Mouse (Mus musculus): ENCODE data around the gene Exoc6.

Gene Exoc6

DNA sequence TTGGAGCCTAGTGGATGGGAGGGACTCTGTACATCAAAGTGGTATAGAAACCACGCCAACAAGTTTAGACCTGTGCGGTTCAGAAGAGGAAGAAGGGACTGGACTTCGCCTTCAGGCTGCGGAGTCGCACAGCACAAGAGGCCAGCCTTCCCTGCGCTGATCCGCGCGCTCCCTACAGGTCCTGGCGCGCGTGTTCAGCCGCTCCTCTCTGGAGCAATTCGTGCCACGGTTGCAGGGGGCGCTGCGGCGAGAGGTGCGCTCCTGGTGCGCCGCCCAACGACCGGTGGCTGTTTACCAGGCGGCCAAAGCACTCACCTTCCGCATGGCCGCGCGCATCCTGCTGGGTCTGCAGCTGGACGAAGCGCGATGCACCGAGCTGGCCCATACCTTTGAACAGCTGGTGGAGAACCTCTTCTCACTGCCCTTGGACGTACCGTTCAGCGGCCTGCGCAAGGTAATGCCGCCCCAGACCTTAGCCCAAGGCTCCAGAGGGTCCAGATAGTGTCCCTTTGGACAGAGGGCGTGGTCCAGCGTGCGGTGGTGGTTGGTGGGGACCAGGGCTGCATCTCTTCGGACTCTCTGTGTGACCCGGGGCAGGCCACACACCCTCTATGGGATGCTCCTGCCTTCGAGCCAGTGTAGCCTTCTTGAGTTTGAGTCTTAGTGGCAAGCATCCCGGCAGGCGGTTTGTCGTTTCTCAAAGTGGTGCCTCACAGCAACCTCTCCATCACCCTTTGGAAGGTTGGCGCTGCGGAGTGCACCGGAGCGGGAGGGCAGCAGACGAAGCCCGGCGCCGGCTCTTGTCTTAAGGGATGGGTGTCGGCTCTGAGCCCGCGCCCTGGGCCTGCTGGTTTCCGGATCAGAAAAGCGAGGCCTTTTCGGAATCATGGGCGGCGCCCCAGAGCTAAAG, 137.0 kb downstream of the Exoc6 start:
- no peak for DNase-seq (ENCODE audit: low read depth, low spot score)

DNA sequence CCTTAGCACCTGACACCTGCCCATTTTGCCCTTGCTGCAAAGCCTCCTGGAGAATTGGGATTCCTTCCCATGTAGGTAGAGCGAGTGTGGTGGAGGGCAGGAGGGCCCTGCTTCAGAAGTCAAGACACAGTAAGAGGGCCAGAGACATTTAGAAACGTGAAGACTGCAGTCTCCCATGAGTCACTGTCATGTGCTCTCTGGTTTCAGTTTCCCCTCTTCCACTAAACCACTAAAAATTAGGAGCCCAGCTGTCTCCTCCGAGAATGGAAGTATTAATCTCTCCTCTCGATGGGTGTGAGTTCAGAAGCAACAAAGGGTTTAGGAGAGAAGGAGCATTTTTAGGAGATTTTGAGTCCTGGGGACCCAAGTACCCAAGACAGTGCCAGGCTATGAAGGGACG, 139.3 kb downstream of the Exoc6 start:
- no peak for DNase-seq (ENCODE audit: low read depth, low spot score)

DNA sequence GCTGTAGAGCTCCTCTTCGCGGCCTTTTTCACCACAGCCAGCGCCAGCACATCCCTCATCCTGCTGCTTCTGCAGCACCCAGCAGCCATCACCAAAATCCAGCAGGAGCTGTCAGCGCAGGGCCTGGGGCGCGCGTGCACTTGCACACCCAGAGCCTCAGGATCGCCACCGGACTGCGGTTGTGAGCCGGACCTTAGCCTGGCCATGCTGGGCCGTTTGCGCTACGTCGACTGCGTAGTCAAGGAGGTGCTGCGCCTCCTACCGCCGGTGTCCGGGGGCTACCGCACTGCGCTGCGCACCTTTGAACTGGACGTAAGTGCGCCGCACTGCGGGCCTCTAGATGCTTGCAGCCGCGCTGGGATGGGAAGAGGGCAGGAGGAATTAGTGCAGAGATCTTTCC, 140.5 kb downstream of the Exoc6 start:
- no peak for DNase-seq (ENCODE audit: low read depth, low spot score)

DNA sequence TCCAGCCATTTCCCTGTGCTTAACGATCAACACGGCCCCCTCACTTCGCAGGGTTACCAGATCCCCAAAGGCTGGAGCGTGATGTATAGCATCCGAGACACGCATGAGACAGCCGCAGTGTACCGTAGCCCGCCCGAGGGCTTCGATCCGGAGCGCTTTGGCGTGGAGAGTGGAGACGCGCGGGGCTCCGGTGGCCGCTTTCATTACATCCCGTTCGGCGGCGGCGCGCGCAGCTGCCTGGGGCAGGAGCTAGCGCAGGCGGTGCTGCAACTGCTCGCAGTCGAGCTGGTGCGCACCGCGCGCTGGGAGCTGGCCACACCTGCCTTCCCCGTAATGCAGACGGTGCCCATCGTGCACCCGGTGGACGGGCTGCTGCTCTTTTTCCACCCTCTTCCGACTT, 142.7 kb downstream of the Exoc6 start:
- DNase-seq (ENCODE audit: low read depth, low spot score), result no peak

DNA sequence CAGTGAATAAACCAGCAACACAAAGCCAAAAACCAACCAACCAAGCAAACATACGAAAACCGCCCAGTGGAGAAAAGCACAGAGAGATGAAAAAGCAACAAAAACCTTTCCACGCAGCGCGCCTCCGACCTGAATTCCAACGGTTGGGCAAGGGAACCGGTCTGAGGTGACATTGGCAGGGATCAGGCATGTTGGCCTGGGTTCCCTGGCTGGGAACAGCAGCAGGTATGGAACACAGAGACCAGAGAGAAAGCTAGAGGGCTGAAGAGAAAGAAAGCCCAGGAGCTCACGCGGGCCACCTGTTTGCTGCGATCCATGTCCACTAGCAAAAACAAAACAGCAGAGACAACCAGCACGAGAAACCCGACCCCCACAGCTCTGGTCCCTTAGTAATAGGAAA, 144.9 kb downstream of the Exoc6 start:
- DNase-seq (ENCODE audit: low read depth, low spot score), result no peak

DNA sequence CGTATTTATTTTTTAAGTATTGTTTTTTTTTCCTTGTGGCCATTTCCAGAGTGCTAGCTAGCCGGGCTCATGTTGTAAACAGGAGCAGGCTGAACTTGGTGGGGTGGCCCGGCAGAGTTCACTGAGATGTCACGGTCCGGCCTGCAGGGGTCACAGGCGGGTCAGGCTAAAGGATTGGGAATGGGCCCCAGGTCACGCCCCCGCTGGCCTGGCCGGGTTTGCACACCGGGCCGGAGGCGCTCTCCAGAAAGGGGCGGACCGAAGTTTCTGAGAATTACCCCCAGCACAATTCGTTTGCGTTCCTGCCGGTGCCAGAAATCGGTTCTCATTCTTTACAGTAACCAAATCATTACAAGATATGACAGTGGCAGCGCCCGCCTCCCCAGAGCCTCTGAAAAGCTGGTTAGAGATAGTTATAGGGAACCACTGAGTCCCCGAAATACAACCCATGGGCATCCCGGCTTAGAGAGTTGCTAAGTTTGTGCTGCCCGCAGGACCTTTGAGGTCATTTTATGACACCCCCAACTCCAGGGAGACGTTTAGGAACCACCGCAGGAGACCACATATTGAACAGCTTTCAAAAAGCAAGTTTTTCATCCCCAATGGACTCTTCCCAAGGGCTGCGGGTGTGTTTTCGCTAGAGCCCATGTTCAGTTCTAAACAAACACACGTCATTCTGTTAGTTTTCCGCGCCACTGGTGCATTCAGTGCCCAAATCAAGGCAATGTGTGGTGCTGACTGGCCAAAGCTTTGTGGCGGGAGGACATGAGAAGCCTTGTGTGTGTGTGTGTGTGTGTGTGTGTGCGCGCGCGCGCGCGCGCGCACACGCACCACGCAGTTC, 145.8 kb downstream of the Exoc6 start:
- no peak for DNase-seq (ENCODE audit: low read depth, low spot score)

DNA sequence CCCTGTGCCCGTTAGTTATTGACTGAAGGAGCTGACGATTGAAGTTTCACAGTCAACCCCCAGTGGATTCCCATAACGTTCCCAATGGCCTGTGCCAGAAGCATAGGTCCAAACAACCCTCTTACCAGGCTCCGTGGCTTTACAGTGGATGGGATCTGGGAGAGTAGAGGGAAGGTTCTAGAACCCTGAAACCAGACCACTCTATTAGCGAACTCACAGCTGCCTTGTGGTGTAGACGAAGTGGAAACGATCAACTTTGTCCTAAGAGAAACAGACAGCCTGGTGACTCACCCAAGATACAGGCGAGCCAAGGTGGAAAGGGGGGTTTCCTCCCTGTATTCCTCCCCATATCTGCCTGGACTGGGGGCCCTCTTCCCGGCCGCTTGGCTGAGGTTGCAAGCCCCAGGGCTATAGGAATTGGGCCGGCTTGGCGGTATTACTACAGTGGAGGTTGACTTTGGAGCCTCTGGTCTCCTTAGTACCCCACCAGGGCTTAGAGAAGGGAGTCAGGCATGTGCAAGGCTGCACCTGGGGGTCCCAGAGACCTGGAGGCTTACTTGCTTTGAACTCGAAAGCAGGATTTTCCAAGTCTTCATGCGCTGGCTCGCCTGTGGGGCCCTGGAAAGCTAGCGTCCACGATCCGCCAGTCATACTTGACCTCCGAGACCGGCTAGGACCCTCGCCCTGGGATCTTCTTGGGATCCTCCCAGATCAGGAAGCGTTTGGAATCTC, 146.6 kb downstream of the Exoc6 start:
- DNase-seq (ENCODE audit: low read depth, low spot score), result no peak

DNA sequence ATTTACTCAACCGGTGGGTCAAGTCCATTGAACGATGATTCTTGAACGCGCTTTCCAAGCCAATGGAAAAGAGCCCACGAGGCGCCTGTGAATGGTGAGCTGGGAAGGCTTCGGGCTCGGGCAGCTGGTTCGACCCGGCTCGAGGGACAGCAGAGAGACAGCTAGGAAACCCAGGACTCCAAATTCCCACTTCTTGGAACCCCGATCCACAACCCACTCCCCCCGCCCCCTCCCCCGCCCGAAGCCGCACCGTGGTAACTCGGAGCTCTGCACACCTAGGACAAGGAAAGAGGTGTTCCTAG, 147.1 kb downstream of the Exoc6 start:
- no peak for DNase-seq (ENCODE audit: low read depth, low spot score)

DNA sequence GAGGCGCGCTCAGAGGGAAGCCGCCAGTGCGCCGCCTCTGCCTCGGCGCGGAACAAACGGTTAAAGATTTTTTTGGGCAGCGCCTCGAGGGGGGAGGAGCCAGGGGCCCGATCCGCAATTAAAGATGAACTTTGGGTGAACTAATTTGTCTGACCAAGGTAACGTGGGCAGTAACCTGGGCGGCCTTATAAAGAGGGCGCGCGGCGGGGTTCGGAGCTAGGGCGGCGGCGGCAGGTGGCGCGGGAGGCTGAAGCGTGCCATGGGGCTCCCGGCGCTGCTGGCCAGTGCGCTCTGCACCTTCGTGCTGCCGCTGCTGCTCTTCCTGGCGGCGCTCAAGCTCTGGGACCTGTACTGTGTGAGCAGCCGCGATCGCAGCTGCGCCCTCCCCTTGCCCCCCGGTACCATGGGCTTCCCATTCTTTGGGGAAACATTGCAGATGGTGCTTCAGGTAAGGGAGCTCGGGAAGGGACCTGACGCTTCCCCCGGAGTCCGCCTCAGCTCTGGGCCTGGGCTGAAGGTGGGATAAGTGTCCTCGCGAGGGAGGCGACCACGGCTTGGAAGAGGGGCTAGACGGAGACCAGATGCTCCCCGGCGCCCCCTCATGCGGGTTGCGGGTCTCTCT, 147.5 kb downstream of the Exoc6 start, which contains the start of gene Cyp26a1:
Gene Cyp26a1, plus strand, starts transcription at position 148 of the 622 bp plus-strand sequence.
- DNase-seq (ENCODE audit: low read depth, low spot score), result no peak

DNA sequence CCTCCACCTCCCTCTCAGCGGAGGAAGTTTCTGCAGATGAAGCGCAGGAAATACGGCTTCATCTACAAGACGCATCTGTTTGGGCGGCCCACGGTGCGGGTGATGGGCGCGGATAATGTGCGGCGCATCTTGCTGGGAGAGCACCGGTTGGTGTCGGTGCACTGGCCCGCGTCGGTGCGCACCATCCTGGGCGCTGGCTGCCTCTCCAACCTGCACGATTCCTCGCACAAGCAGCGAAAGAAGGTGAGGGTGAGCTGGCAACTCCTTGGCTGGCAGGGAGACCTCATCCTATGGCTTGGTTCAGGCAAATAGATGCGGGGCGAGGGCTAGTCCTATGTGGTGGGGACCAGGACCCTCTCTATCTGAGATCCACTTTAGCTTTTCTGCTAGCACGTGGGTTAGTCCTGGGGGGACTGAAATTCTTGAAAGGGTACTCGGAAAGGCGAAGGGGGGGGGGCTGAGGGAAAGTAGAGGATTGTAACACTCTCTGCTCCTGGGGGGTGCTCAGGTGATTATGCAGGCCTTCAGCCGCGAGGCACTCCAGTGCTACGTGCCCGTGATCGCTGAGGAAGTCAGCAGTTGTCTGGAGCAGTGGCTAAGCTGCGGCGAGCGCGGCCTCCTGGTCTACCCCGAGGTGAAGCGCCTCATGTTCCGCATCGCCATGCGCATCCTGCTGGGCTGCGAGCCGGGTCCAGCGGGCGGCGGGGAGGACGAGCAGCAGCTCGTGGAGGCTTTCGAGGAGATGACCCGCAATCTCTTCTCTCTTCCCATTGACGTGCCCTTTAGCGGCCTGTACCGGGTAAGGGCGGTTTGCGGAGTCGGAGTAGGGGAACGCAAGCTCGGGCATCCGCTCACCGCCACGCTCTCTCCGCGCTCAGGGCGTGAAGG, 148.3 kb downstream of the Exoc6 start:
- no peak for DNase-seq (ENCODE audit: low read depth, low spot score)

DNA sequence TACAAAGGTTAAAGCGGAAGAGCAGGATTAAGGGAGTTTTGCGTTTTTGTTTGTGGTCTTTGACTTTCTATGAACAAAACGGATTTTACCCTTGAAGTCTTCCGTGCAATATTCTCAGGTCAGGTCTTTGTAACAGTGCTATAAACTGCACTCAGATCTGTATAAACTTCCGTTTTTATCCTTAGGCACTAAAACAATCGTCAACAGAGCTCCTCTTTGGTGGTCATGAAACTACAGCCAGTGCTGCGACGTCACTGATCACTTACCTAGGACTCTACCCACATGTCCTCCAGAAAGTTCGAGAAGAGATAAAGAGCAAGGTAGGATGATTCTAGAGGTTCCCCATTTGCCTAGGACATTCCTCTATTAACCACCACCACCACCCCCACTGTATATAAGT, 149.5 kb downstream of the Exoc6 start:
- no peak for DNase-seq (ENCODE audit: low read depth, low spot score)

DNA sequence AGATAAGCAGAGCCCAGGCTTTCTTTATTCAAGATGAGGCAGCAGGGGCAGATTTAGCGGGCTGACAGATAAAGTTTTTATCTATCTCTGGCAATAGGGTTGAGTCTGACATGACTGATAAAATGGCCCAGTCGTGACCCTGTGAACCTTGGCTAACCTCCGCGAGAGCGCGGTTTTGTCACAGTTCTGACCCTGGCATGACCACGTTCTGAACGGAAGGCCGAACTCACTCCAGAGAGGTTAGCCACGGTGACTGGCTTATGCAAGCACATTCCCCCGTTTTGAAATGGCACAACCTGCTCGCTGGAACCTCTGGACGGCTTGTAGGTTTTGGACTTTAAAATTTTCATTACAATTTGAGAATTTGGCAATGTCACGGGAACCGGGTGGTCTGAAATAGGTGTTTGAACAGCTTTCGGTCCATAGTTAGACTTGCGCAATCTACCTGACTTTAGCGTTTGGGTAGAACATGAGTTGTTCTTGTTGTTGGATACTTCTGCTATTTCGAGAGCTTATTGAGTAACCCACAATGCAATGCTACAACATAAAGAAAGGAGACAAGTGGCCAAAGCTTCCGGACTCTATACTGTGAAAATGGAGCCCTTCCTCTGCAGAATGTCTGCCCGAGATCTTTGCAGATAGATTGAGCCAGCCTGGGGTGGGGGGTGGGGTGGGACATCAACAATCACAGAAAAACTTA, 152.3 kb downstream of the Exoc6 start:
- DNase-seq (ENCODE audit: low read depth, low spot score), result no peak

DNA sequence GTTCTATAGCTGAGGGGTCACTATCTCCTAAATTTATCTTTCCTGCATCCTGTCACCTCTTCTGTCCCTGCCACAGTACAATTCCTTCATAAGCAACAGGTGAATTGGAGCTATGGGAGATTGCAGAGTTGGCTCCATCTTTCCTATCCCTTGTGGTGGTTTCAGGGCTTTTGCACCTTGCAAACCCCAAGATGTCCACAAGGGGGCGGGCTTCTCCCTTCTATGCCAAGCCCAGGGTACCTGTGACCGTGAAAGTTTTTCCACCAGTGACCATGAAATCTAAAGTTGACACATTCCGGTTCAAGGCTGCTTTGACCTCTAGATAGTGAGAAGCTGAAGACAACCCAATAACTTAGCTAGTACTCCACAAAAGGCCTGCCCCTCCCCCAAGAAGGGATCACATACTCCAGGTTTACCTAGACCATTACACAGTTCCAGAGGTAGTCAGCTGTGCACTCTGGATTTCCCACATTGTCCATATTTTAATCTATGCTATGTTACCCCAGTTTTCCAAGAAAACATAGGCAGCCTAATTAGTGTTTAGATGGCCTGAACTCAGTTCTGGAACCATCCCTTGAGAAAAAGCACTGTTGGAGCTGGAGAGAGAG, 153.8 kb downstream of the Exoc6 start:
- DNase-seq (ENCODE audit: low read depth, low spot score), result peak; percentile 36

DNA sequence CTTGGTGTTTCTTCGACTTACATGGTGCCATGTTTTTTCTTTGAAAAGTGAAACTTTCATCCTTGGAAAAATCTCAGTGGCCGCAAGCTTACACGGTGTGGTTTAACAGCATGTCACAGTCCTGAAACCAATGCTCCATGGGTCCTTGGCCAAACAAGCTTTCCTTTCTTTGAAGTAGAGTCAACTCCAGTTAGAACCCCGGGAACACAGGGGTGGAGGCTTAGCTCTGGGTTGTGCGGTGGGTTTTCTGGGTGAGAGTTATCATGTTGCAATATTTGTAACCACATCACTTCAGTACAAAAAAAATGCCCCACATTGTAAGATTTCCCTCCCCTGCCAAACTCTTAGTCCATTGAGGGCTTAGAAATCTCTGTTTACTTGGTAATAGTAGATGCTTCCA, 155.5 kb downstream of the Exoc6 start:
- DNase-seq (ENCODE audit: low read depth, low spot score), result no peak

DNA sequence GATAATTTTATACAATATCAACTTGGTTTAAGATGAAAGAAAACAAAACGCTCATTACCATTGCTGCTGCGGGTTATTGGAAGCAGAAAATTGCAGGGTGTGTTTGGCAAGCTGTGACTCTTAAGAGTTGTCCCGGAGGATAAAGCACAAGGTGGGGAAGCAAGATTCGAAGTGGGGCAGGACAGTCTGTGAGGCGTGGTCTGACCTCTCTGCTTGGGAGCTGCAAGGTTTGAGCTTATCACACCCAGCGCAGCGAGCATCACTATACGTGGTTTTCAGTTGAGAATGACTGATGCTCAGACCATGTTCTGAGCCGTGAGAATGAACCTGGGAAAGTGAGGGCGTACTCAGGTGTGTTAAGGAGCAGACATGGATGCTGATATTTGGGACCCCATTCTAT, 164.5 kb downstream of the Exoc6 start:
- no peak for DNase-seq (ENCODE audit: low read depth, low spot score)

DNA sequence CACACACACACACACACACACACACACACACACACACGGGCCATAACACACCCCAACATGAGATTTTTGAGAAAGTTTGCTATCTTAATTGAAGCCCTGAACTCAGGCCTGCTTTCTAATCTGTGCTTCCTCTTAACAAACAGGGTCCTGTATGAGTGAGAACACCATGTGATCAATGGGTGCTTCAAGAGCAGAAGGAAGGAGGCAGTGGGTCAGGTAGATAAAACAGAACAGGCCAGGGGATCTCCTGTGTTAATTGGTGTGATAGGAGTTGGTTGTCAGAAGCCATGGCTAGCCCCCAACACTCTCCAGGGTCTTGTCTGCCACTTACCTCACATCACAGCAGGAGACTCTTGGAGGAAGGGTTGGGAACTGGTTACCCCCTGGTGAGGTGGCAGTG, 165.8 kb downstream of the Exoc6 start:
- DNase-seq (ENCODE audit: low read depth, low spot score), result no peak

DNA sequence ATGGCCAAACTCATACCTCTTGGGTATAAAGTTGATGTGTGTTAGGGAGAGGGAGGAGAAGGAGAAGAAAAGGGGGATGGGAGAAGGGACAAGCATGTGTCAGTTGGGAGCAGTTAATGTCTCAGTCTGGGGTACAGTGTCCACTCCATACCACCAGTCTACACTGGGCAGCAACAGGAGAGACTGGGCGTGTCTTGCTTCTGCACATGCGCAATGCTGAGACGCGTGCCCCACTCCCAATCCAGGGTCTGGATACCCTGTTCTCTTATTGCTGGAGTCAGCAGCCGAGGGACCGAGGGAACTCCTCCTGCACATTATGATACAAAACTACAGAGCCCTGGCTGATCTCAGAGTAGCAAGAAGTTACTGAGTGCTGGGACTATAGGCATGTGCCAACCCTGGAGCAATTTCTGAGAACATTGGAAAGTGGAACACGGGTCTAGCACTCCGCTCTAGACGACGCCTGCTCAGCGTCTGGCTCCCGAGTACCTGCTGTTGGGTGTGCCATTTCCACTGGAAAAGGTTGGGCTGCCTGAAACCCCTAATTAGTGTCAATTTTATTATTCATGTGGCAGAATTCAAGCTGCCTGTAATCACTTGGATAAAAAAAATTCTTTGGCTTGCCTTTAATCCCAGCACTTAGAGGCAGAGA, 166.4 kb downstream of the Exoc6 start:
- DNase-seq (ENCODE audit: low read depth, low spot score), result no peak

DNA sequence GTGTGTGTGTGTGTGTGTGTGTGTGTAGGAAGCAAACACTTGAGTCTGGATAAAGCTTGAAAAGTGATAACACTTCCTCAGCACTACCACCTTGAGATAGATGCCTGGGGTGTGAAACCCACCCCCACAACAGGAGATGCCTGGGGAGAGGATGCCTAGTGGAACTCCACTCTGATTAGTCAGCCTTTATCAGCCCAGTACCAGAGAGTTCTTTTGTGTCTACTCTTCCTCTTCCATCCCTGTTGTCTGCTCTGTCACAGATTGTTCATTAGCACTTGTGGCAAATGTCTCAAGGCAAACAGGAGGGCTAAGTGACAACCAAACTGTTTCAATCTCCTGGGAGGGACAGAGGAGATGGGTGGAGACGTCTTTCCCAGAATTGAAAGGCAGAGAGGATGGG, 168.9 kb downstream of the Exoc6 start:
- no peak for DNase-seq (ENCODE audit: low read depth, low spot score)

DNA sequence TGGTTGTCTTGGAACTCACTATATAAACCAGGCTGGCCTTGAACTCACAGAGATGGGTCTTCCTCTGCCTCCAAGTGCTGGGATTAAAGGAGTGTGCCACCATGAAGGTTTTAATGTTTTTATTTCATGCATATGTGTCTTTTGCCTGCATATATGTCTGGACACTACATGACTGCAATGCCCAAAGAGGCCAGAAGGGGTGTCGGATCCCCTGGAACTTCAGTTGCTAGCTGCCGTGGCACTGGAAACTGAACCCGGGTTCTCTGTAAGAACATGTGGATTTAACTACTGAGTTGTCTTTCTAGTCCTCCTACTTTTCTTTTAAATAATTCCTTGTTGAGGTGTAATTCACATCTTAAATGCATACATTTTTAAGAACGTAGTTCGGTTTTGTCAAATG, 174.4 kb downstream of the Exoc6 start:
- DNase-seq (ENCODE audit: low read depth, low spot score), result no peak
